In genomic region chr5:116588836-116589235, GRCm38 (mm10) we compare ENCODE assay signal across 14 mouse cellular contexts. TPM values are rescaled to one million over a fixed set of nuclear protein-coding genes. Genes with fewer than 3 reads are reported as not detected.
DNase-seq lines count a peak whose midpoint lies in the region; ATAC-seq and TF ChIP-seq lines count a peak whose summit lies in the region.
"Had no signal": no experiment of that assay in that cellular context is flagged by ENCODE, and none has a peak within 500 bp of the region (broad histone marks: within the 10 kb centered on the region; RNA-seq: fewer than 3 reads in every experiment).

No protein-coding gene starts in this region.

- peaks cover 35% of the 10 kb centered on the region for H3K4me1 ChIP-seq in forebrain, postnatal 0 days (ENCODE audit: insufficient read depth)
- H3K4me1 ChIP-seq in midbrain, embryonic 13.5 days (replicated peaks) = peaks cover 79% of the 10 kb centered on the region
- H3K4me1 ChIP-seq in kidney, embryonic 16.5 days (ENCODE audit: insufficient read depth, low read length) = no peaks in the 10 kb centered on the region
- H3K4me1 ChIP-seq: liver, embryonic 13.5 days had no signal

- no peaks in the 10 kb centered on the region for H3K36me3 ChIP-seq in forebrain, postnatal 0 days (ENCODE audit: insufficient read depth)
- H3K36me3 ChIP-seq in midbrain, embryonic 13.5 days = no peaks in the 10 kb centered on the region
- no peaks in the 10 kb centered on the region for H3K36me3 ChIP-seq in kidney, embryonic 16.5 days (ENCODE audit: insufficient read depth, low read length)
- H3K36me3 ChIP-seq: heart, embryonic 15.5 days; liver, embryonic 13.5 days had no signal

- TF ChIP-seq CTCF in forebrain, postnatal 0 days (IDR thresholded peaks at IDR 0.05; ENCODE audit: low read depth) = no peak

- ATAC-seq in cerebellum, adult (ENCODE audit: insufficient number of reproducible peaks, low FRiP score, low TSS enrichment) = no peak
- ATAC-seq in forebrain, postnatal 0 days = no peak
- no peak for ATAC-seq in midbrain, embryonic 13.5 days
- no peak for ATAC-seq in monocyte, adult 5-6 weeks (replicated peaks; ENCODE audit: insufficient number of reproducible peaks, low FRiP score, low TSS enrichment, poor library complexity, severe bottlenecking)
- ATAC-seq in kidney, embryonic 16.5 days (ENCODE audit: low FRiP score, low TSS enrichment) = no peak

- no peaks in the 10 kb centered on the region for H3K9me3 ChIP-seq in forebrain, postnatal 0 days (ENCODE audit: low read length)
- no peaks in the 10 kb centered on the region for H3K9me3 ChIP-seq in midbrain, embryonic 13.5 days
- no peaks in the 10 kb centered on the region for H3K9me3 ChIP-seq in kidney, embryonic 16.5 days (ENCODE audit: low read length)
- H3K9me3 ChIP-seq: heart, embryonic 15.5 days; liver, embryonic 13.5 days had no signal

- DNase-seq in cerebellum, adult 18-20 months = peak; percentile 59 to 68
- peak; percentile 79 to 83 for DNase-seq in cerebellum, postnatal 14 days
- no peak for DNase-seq in forebrain, postnatal 0 days
- no peak for DNase-seq in adrenal gland, postnatal 10 days
- DNase-seq: kidney, adult 11 months; liver, embryonic 13.5 days; lung, postnatal 4 days; spleen, adult 18-20 months had no signal

- H3K27me3 ChIP-seq in forebrain, postnatal 0 days (ENCODE audit: insufficient read depth, low read length) = no peaks in the 10 kb centered on the region
- no peaks in the 10 kb centered on the region for H3K27me3 ChIP-seq in midbrain, embryonic 13.5 days
- peaks cover 41% of the 10 kb centered on the region for H3K27me3 ChIP-seq in kidney, embryonic 16.5 days (ENCODE audit: insufficient read depth, low read length)

- 38% methylated on average over 10 of the region's 10 CpGs for WGBS in forebrain, postnatal 0 days
- WGBS in midbrain, embryonic 13.5 days = 31% methylated on average over 10 of the region's 10 CpGs
- 68% methylated on average over 10 of the region's 10 CpGs for WGBS in kidney, embryonic 16.5 days

- peak overlapping the region; percentile 42; the same call in 1 of the 2 replicates for H3K27ac ChIP-seq in forebrain, postnatal 0 days (ENCODE audit: low read depth, low read length)
- H3K27ac ChIP-seq in midbrain, embryonic 13.5 days = peak overlapping the region; percentile 19; the same call in 1 of the 2 replicates
- H3K27ac ChIP-seq in kidney, embryonic 16.5 days (ENCODE audit: low read length) = no peak overlapping the region
- H3K27ac ChIP-seq: heart, embryonic 15.5 days; liver, embryonic 13.5 days had no signal

- peak overlapping the region; percentile 82 for H3K4me3 ChIP-seq in forebrain, postnatal 0 days (ENCODE audit: low read depth, low read length)
- H3K4me3 ChIP-seq in midbrain, embryonic 13.5 days (replicated peaks) = peak overlapping the region; percentile 79
- no peak overlapping the region for H3K4me3 ChIP-seq in kidney, embryonic 16.5 days (ENCODE audit: low read length)
- H3K4me3 ChIP-seq: heart, embryonic 15.5 days; liver, embryonic 13.5 days had no signal

- H3K4me2 ChIP-seq in forebrain, postnatal 0 days (ENCODE audit: low read depth) = peak overlapping the region; percentile 74
- H3K4me2 ChIP-seq in midbrain, embryonic 13.5 days (replicated peaks) = peak overlapping the region; percentile 86
- H3K4me2 ChIP-seq in kidney, embryonic 16.5 days (replicated peaks; ENCODE audit: low read depth, low read length) = no peak overlapping the region
- H3K4me2 ChIP-seq: heart, embryonic 15.5 days; liver, embryonic 13.5 days had no signal

- peak overlapping the region; percentile 79; the same call in 1 of the 2 replicates for H3K9ac ChIP-seq in forebrain, postnatal 0 days
- H3K9ac ChIP-seq in midbrain, embryonic 13.5 days (replicated peaks) = peak overlapping the region; percentile 86
- no peak overlapping the region for H3K9ac ChIP-seq in kidney, embryonic 16.5 days (replicated peaks; ENCODE audit: low read length)
- H3K9ac ChIP-seq: heart, embryonic 15.5 days; liver, embryonic 13.5 days had no signal

RNA-seq across cellular contexts. Expression of gene Srrm4, which starts 2.8 kb away (rescaled TPM):
- 7.2 and 12.7 TPM in 2 replicates for total RNA-seq in forebrain, postnatal 0 days (2014; rRNA removed)
- 10.8 and 16.4 TPM in 2 replicates for polyA plus RNA-seq in forebrain, postnatal 0 days (2015; fragmentation: Nextera tagmentation; extraction: Ambion mirVana)
- polyA plus RNA-seq in midbrain, embryonic 13.5 days (2015; fragmentation: Nextera tagmentation; extraction: Ambion mirVana) = 21.7 and 22.5 TPM in 2 replicates
- 1 to 10 TPM; 2.8 to 2.9 TPM for total RNA-seq in adrenal gland, postnatal 10 days (2021)
- total RNA-seq in monocyte, adult 5-6 weeks (2017) = not detected in 3 replicates
- 0.40 and 0.51 TPM in 2 replicates for polyA plus RNA-seq in kidney, embryonic 16.5 days (2015; fragmentation: Nextera tagmentation; extraction: Ambion mirVana)
- total RNA-seq: neutrophil, adult 5-6 weeks had no signal

Comparison
In these comparisons a context has a peak if more than half of its experiments do, and no peak if none do; other contexts are left out.
1. DNase-seq: peak in cerebellum, adult 18-20 months (2 of 2) and cerebellum, postnatal 14 days (2 of 2); none in forebrain, postnatal 0 days (single experiment) and adrenal gland, postnatal 10 days (single experiment).